Mouse (Mus musculus): Measurements from ENCODE around the gene Arhgap9. TPM values are rescaled to one million over a fixed set of nuclear protein-coding genes. Genes with fewer than 3 reads are reported as not detected.

The Arhgap9 gene
- total RNA-seq, 2 experiments from 2014 or later: 18.7 to 21.1 TPM

DNA sequence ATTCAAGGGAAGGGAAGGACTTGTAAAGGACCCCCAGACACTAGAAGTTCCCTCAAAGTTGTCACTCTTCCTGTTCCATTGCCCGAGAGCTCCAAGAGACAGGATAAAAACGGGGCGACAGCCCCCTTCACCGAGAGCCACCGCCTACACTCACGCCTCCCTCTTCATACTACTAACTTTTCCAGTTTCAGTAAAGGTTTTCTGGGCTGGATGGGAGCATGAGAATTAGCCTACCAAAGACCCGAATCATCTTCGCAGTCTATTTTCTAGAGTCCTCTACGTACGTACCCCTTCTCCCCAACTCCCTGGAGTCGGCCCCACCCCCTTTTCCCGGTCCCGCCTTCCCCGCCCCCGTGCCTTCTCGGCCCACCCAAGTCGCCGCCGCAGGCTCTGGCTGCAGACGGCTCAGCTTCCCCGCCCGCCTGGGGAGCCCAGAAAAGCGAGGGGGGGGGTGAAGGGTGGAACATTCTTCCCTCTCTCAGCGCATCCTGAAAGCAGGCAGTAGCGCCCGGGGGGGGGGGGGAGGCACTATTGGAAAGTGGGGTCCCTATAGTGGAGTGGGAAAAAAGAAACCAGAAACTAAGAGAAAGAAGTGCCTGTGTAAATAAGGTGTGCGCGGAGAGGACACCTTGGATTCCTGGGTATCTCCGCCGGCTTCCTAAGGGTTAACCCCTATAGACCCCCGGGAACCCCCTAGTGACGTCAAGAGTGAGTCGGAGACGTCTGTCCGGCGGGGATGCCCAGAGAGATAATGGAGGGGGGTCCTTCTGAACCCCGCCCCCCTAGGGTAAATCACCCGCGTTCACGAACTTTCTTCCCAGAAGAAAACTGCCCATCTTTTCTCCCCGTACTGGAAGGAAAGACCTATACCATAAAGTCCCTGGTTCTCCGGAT, 18.2 kb downstream of the Arhgap9 start:
- ATAC-seq (replicated peaks; ENCODE audit: low FRiP score, poor library complexity, severe bottlenecking): no peak

DNA sequence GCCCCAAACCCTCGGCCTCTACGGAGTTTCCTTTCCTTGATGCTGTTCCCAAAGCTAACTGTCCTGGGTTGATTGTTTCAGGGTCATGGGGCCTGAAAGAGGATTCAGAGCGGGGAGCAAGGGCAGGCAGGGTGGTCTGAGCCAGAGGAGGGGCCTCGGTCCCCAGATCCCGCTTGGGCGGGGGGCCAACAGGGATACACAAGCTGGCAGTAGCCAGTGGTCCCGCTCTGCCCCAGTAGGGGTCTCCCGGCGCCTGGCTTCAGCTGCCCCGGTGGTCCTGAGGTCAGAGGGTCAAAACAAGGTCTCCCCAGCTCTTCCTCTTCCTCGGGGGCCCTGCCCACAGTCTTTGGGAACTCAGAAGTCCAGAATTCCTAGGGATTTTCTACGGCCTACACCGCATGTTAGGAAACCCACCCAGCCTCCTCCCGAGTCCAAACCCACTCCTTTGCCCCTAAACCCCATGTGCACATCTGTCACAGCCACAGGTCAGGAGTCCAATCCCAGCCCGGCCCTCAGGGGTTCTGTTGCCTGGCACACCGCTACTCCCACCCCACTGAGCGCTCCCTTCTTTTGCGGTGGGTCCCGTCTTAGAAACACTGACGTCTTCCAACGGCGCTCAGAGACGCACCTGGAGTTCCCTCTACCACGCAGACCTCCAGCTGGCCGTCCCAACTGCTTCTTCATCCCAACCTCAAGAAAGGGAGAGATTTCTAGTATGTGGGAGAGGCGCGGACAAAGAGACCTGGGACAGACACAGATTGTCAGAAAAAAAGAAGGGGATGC, 19.0 kb downstream of the Arhgap9 start:
- no peak for ATAC-seq (replicated peaks; ENCODE audit: low FRiP score, poor library complexity, severe bottlenecking)

- ATAC-seq (replicated peaks; ENCODE audit: low FRiP score, poor library complexity, severe bottlenecking): no peak
Observed at GRCm38 (mm10) chr10:127341360-127341690, 19.6 kb downstream of the Arhgap9 start.

DNA sequence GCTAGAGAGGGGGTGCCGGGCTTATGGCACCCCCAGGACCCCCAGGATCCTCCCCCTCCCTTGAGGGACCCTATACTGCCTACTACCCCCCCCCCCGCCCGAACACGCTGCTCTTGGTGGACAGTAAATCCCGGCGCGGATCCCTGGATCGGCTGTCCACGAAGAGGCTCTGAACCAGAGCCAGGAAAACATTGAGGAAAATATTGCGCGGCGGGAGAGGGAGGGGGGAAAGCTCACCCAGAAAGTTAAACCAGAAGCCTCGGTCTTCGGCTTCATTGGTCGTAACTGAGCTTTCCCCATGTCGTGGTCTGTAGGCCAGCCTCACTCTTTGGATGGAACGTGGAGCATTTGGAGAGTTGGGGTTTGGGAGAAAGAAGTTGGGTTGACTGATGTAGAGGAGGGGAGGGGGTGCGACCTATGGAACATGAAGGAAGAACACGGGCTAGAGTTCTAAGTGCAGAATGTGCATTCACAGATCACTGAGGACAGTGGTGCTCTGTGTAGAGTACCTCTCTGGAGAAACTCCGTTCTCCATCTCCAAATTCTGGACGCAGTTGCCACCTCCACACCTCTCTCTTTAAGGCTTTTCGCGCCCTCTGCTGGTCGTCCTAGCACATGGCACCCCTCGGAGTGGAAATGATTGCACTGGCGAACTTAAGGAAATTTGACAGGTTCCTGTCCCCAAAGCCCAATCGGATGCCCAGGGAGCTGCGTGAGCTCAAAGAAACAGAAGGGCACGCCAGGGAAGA, 20.3 kb downstream of the Arhgap9 start, which contains the start of gene Gli1:
Gli1 (minus strand) TSS at position 84 of the 749 bp plus-strand sequence.
- ATAC-seq (replicated peaks; ENCODE audit: low FRiP score, poor library complexity, severe bottlenecking): peak; percentile 74

GRCm38 (mm10) chr10:127343029-127343428, 21.3 kb downstream of the Arhgap9 start:
- no peak for ATAC-seq (replicated peaks; ENCODE audit: low FRiP score, poor library complexity, severe bottlenecking)

- no peak for ATAC-seq (replicated peaks; ENCODE audit: low FRiP score, poor library complexity, severe bottlenecking)
Observed at GRCm38 (mm10) chr10:127346173-127346572, 24.4 kb downstream of the Arhgap9 start.

GRCm38 (mm10) chr10:127348957-127349356, 27.2 kb downstream of the Arhgap9 start:
- no peak for ATAC-seq (replicated peaks; ENCODE audit: low FRiP score, poor library complexity, severe bottlenecking)

GRCm38 (mm10) chr10:127349810-127350209, 28.0 kb downstream of the Arhgap9 start:
- ATAC-seq (replicated peaks; ENCODE audit: low FRiP score, poor library complexity, severe bottlenecking): no peak

DNA sequence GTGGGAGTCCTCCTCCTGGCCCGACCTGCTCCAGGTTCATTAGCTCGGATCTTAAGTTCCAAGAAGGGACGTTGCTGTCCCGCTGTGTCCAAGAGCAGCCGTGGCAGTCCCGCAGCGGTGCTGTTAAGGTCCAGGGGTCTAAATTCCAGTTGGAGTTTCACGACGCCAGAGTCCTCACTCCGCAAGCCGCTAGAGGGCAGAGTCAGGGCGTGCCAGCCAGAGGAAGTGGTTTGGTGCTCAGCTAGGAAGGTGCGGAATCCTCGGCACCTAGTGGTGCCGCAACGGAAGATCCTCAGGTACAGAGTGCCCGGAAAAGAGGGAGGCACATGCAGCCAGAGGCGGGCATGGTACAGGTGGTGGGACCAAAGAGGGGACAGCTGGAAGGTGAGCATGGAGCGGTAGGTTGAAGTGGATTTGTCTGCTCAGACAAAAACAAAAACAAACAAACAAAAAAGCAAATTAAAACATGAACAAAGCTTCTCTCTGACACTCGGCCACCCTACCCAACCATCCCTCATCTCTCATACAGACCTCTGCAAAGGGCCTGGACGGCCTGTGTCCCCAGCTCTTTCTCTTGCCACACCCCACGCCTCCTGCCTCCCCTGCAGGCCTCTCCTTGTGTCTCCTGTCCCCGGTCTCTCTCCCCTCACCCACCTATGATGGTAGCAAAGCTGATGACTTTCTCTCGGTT, 29.0 kb downstream of the Arhgap9 start:
- peak; percentile 46; the same call in 1 of the 2 replicates for ATAC-seq (replicated peaks; ENCODE audit: low FRiP score, poor library complexity, severe bottlenecking)

DNA sequence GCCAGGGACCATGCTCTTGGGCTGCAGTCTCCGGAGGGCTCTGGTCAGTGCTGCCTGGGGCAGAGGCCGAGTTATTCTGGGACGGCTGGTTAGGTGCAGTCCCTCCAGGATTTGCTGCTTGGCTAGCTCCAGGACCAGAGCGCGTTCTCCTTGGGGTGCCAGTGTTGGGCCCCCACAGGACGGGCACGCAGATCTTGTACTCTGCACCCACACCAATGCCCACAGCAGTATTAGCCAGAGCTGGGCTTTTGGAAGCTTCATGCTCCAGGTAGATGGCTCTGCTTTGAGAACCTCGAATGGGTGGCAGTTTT, 29.5 kb downstream of the Arhgap9 start:
- no peak for ATAC-seq (replicated peaks; ENCODE audit: low FRiP score, poor library complexity, severe bottlenecking)

DNA sequence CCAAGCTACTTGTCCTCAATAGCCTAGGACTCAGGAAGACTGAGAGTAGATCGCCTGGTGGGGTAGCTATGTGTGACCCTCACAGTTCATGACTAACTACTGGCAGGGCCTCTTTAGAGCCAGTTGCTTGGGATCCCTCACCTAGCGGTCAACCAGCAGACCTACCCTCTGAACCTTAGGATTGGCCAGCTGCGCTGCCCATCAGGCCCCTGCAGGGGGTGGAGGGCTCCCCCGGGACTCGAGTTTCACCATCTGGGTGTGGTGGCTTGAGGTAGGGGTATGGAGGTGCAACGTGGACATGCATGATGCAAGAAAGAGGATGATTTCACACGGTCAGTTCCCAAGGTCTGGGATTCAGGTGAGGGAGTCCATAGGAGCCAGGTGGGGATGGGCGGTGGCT, 30.0 kb downstream of the Arhgap9 start:
- no peak for ATAC-seq (replicated peaks; ENCODE audit: low FRiP score, poor library complexity, severe bottlenecking)

DNA sequence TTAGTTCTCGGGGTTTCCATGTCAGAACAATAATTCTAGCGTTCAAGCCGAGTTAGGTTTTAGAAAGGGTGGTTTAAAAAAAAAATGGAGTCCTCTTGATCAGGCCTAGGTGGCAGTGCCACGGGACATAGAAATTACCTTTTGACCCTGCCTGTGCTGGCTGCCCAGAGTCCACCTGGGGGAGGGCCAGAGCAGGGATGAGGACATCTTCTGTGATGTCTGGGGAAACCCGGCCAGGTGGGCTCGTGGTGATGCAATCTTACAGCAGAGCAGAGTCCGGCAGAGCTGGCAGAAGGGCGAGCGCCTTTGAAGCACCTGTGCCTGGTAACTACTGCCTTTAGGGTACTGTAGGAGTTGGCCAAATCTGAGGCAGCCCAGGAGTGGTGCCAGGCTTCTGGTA, 30.4 kb downstream of the Arhgap9 start:
- no peak for ATAC-seq (replicated peaks; ENCODE audit: low FRiP score, poor library complexity, severe bottlenecking)

- ATAC-seq (replicated peaks; ENCODE audit: low FRiP score, poor library complexity, severe bottlenecking): no peak
Observed at GRCm38 (mm10) chr10:127352766-127353165, 31.0 kb downstream of the Arhgap9 start.

- no peak for ATAC-seq (replicated peaks; ENCODE audit: low FRiP score, poor library complexity, severe bottlenecking)
Observed at GRCm38 (mm10) chr10:127353909-127354895, 32.4 kb downstream of the Arhgap9 start, which contains the start of gene Inhbe. Gene Inhbe, minus strand, starts transcription at chr10:127354411.

DNA sequence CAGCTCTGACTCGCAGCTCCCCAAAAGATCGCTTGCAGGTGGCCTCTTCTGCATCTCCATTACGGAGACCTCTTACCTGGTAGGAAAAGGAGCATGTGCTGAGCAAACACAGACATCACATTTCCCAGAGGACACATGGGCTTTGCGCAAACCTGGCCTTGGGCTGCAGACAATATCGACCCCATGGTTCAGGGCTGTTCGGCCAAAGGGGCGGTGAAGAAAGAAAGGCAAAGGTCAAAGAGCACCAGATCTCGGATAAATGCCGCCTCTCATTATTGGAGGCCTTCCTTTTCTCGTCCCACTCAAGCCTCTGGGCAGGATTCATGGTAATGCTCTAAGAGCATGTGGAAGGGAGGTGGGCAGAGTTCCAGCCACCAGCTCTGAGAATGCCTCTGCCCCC, 33.6 kb downstream of the Arhgap9 start:
- no peak for ATAC-seq (replicated peaks; ENCODE audit: low FRiP score, poor library complexity, severe bottlenecking)

- no peak for ATAC-seq (replicated peaks; ENCODE audit: low FRiP score, poor library complexity, severe bottlenecking)
Observed at GRCm38 (mm10) chr10:127360714-127361113, 39.0 kb downstream of the Arhgap9 start.

GRCm38 (mm10) chr10:127367116-127367515, 45.4 kb downstream of the Arhgap9 start:
- no peak for ATAC-seq (replicated peaks; ENCODE audit: low FRiP score, poor library complexity, severe bottlenecking)

- ATAC-seq (replicated peaks; ENCODE audit: low FRiP score, poor library complexity, severe bottlenecking): no peak
Observed at GRCm38 (mm10) chr10:127368273-127368672, 46.5 kb downstream of the Arhgap9 start.
